Mouse (Mus musculus) testis, adult 2 months (tissue): Measurements from ENCODE around the gene Rbms2. TPM values are rescaled to one million over a fixed set of nuclear protein-coding genes. Genes with fewer than 3 reads are reported as not detected.

Experiments
- H3K27ac ChIP-seq: fragments of 200-500 bp; 2 replicates; pipeline ENCODE4 v1.5.1; 2012; ENCODE audit warnings: low read depth, low read length; ENCODE audit not compliant: control insufficient read depth, insufficient read depth
- H3K27me3 ChIP-seq: fragments of 200-500 bp; 2 replicates; pipeline ENCODE4 v1.6.1; 2012; ENCODE audit warnings: mild to moderate bottlenecking, low read length, moderate library complexity; ENCODE audit not compliant: control insufficient read depth, insufficient read depth
- H3K36me3 ChIP-seq: fragments of 200-500 bp; 2 replicates; pipeline ENCODE4 v1.6.1; 2012; ENCODE audit warnings: mild to moderate bottlenecking, low read length; ENCODE audit not compliant: control insufficient read depth, insufficient read depth
- H3K4me1 ChIP-seq: fragments of 200-500 bp; 2 replicates; pipeline ENCODE4 v1.6.1; 2012; ENCODE audit warnings: low read length; ENCODE audit not compliant: control insufficient read depth, insufficient read depth
- H3K4me3 ChIP-seq: fragments of 200-500 bp; 2 replicates; pipeline ENCODE4 v1.5.1; 2012; ENCODE audit warnings: low read depth, mild to moderate bottlenecking, low read length, moderate library complexity, mixed read lengths; ENCODE audit not compliant: control insufficient read depth
- CTCF ChIP-seq: fragments of 200-500 bp; IDR thresholded peaks from 2 replicates; pipeline ENCODE4 v1.5.1; 2012; ENCODE audit warnings: low read depth, mild to moderate bottlenecking, inconsistent platforms, low read length, moderate library complexity; ENCODE audit not compliant: control insufficient read depth, insufficient read depth, insufficient replicate concordance
- POLR2A ChIP-seq: fragments of 200-500 bp; IDR thresholded peaks from 2 replicates; pipeline ENCODE4 v1.6.1; 2012; ENCODE audit warnings: low read depth, mild to moderate bottlenecking, inconsistent platforms, low read length, moderate library complexity; ENCODE audit not compliant: control insufficient read depth
- polyA plus RNA-seq: library from polyadenylated mRNA; depleted of rRNA; stranded (reverse); fragments of >200 nt; gene quantifications from 2 replicates; pipeline ENCODE4 v1.2.3, GENCODE M21; 2012

Gene Rbms2
- polyA plus RNA-seq, 1 experiment = 19.4 TPM

DNA sequence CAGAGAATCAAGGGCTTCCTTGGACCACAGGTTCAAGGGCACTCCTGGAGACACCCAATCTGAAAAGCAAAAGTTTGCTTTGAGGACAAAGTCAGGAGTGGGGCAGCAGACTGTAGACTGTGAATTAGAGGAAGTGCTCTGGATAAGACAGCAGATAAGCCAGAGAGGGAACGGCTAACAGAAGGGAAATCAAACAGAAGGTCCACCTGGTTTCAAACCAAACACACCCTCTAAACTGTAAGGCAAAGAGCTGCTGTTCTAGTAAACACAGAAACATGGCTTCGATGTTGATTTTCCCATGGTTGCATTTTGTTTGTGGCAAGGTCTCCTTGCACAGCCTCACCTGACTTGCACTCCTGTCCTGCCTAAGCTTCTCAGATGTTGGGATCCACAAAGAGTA, 11.4 kb upstream of the Rbms2 start:
- Histone ChIP-seq H3K27ac (no peak overlapping the region), H3K4me1 (peaks cover 10% of the 10 kb centered on the region), H3K4me3 (no peak overlapping the region), H3K27me3 (no peaks in the 10 kb centered on the region), H3K36me3 (no peaks in the 10 kb centered on the region)
- no peak for TF ChIP-seq CTCF
- no peak for TF ChIP-seq POLR2A

DNA sequence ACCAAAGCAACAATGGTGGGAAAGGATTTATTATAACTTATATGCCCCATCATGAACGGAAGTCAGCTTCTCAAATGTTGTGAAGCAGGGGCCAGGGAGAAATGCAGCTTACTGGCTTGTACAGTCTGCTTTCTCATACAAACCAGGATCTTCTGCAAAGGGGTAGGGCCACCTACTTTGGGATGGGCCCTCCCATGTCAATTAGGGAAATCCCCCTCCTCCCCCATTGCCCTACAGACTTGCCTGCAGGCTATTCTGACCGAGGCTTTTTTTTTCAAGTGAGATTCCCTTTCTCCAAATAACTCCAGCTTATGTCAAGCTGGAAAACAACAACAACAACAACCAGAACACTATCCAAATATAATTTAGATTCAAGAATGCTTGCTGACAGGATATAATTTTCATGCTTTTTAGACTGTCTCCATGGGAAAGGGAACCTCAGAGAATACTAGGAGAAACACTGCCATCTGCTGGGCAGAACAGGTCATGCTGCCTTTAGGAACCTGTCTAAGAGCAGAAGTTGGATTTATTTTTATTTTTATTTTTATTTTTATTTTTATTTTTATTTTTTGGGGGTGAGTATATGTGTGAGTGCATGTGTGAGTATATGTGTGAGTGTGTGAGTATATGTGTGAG, 8.3 kb upstream of the Rbms2 start:
- Histone ChIP-seq H3K36me3 (no peaks in the 10 kb centered on the region), H3K4me1 (no peaks in the 10 kb centered on the region; the same call in none of the 2 replicates), H3K27me3 (no peaks in the 10 kb centered on the region), H3K27ac (no peak overlapping the region), H3K4me3 (no peak overlapping the region)
- TF ChIP-seq CTCF = peak; percentile 34; the same call in 1 of the 2 replicates
- no peak for TF ChIP-seq POLR2A

DNA sequence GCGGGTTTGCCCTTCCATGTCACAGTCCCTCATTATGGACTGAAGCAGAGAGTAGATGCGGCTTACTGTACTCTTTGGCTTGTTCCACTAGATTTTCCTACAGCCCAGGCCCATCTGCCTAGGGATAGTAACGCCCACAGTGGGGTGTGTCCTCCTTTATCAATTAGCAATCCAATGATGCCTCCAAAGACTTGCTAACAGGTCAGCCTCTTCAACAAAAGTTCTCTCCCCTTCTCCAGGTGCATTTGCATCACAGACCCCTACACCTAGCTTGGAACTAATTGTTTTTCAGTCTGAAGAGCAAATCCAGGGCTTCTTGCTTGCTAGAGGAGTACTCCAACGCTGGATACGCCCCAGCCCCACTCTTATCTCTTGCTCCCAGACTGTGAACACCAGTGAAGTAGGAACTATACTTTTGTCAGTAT, 7.1 kb upstream of the Rbms2 start:
- H3K27ac ChIP-seq = no peak overlapping the region
- H3K27me3 ChIP-seq = no peaks in the 10 kb centered on the region
- H3K4me1 ChIP-seq = no peaks in the 10 kb centered on the region
- no peak for TF ChIP-seq CTCF
- no peak for TF ChIP-seq POLR2A
- no peak overlapping the region for H3K4me3 ChIP-seq
- H3K36me3 ChIP-seq = no peaks in the 10 kb centered on the region

DNA sequence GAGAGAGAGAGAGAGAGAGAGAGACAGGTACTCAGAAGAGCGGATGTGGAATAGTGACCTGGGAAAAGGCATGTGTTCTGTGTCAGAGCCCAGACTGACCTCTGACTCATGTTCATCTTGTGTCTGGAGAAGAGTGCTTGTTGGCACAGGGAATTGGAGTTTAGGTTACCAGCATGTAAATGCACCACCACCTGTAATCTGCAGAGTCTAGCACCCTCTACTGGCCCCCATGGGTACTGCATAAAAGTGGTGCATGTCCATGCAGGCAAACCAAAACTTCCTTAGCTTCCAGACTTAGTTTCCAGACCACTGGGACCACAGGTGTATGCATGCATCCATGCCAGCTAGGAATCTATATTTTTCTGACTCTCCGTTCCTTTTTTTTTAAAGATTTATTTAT, 5.9 kb upstream of the Rbms2 start:
- Histone ChIP-seq H3K27me3 (no peaks in the 10 kb centered on the region), H3K4me3 (no peak overlapping the region), H3K27ac (no peak overlapping the region), H3K36me3 (no peaks in the 10 kb centered on the region), H3K4me1 (no peaks in the 10 kb centered on the region)
- TF ChIP-seq POLR2A = no peak
- TF ChIP-seq CTCF = peak; percentile 71; the same call in 1 of the 2 replicates

DNA sequence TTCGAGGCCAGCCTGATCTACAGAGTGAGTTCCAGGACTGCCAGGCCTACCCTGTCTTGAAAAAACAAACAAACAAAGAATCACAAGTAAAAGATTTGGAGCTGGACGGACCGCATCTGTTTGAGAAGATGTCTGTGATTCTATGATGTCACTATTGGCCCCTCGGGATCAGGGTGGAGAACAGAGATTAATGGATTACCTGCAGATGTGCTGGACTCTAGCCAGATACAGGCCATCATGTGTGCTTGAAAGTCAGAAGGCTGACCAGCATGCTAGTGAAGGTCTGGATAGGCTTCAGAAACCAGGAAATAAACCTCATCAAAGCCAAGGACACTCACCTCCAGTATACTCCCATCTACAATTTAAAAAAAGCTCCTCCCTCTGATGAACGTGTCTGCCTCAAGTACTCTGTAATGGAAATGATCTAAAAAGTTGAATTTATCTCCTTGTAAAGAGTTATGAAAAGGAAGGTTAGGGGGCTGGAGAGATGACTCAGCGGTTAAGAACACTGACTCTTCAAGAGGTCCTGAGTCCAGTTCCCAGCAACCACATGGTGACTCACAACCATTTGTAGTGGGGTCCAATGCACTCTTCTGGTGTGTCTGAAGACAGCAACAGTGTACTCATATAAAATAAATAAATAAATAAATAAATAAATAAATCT, 5.3 kb upstream of the Rbms2 start:
- Histone ChIP-seq H3K27me3 (no peaks in the 10 kb centered on the region), H3K4me1 (no peaks in the 10 kb centered on the region), H3K4me3 (no peak overlapping the region), H3K27ac (no peak overlapping the region), H3K36me3 (no peaks in the 10 kb centered on the region)
- TF ChIP-seq CTCF = no peak
- TF ChIP-seq POLR2A = no peak

DNA sequence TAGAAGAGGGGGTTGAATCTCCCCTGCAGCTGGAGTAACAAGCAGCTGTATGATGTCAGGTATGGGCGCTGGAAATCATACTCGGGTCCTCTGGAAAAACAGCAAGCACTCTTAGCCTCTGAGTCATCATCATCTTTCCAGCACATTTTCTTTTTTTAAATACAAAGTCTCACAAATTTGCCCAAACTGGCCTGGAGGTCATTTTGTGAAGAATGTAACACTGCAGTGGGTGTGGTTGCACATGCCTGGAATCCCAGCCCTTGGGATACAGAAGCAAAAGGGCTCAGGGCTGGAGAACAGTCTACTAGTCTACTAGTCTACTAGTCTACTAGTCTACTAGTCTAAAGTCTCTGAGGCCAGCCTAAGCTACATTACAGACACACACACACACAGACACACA, 4.2 kb upstream of the Rbms2 start:
- Histone ChIP-seq H3K4me3 (no peak overlapping the region), H3K27ac (no peak overlapping the region), H3K4me1 (no peaks in the 10 kb centered on the region), H3K27me3 (no peaks in the 10 kb centered on the region), H3K36me3 (no peaks in the 10 kb centered on the region)
- TF ChIP-seq POLR2A (no peak), CTCF (no peak)

DNA sequence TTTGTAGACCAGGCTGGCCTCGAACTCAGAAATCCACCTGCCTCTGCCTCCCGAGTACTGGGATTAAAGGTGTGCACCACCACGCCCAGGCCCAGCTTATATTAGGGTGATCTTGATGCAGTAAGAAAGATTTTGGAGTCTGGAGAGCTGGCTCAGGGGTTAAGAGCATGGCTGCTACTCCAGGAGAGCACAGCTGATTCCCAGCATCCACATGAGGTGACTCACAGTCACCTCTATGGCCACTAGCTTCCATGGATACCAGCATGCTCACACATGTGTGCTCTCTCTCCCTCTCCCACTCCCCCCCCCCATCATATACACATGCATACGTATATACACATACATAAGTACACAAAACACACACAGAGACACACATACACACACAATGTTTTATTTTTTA, 2.8 kb downstream of the Rbms2 start:
- H3K27me3 ChIP-seq = no peaks in the 10 kb centered on the region
- H3K4me3 ChIP-seq = no peak overlapping the region
- TF ChIP-seq CTCF = no peak
- H3K36me3 ChIP-seq = no peaks in the 10 kb centered on the region
- H3K27ac ChIP-seq = no peak overlapping the region
- H3K4me1 ChIP-seq = no peaks in the 10 kb centered on the region
